Mouse (Mus musculus) Patski (cell line): ENCODE data around the gene Ccs. TPM values are rescaled to one million over a fixed set of nuclear protein-coding genes. Genes with fewer than 3 reads are reported as not detected.
"Not testable (repeated sequence)": the region's sequence is repeated elsewhere in the genome, so short reads cannot be mapped to it uniquely, and the experiment has no call there.

ENCODE experiments used
- ATAC-seq: fragments of 100-300 bp; one replicate; pipeline ENCODE4 v1.8.0; 2021
- CTCF ChIA-PET: fragments of 350-600 bp; sonication (Branson Sonifier 250); formaldehyde crosslinking; loops from one replicate; lab custom pipeline; 2022; ENCODE audit warnings: inconsistent platforms; lab: Charles Lee
- POLR2A ChIA-PET: fragments of 350-600 bp; sonication (Branson Sonifier 250); formaldehyde crosslinking; loops from one replicate; lab custom pipeline; 2022; ENCODE audit warnings: antibody characterized with exemption, inconsistent platforms; lab: Charles Lee
- DNase-seq: peaks from one replicate; pipeline ENCODE4 v3.0.0-alpha.2; 2011; ENCODE audit warnings: low read depth, low spot score
- H3K27me3 ChIP-seq: fragments of 371-371 bp; one replicate; pipeline ENCODE4 v1.5.1; 2021
- CTCF ChIP-seq: fragments of 100-300 bp; IDR thresholded peaks from one replicate; pipeline ENCODE4 v1.5.1; 2021
- in situ Hi-C: fragments of 300-500 bp; cut with MboI; formaldehyde crosslinking; loops from 3 replicates; pipeline ENCODE4 v1.11.1; 2018; ENCODE audit warnings: low pct_unique_long_range_greater_than_20kb, mixed read lengths
- polyA plus RNA-seq: library from polyadenylated mRNA; unstranded; gene quantifications from one replicate; pipeline ENCODE4 v1.2.3, GENCODE M21; 2021

Ccs gene
- polyA plus RNA-seq = 133 TPM

DNA sequence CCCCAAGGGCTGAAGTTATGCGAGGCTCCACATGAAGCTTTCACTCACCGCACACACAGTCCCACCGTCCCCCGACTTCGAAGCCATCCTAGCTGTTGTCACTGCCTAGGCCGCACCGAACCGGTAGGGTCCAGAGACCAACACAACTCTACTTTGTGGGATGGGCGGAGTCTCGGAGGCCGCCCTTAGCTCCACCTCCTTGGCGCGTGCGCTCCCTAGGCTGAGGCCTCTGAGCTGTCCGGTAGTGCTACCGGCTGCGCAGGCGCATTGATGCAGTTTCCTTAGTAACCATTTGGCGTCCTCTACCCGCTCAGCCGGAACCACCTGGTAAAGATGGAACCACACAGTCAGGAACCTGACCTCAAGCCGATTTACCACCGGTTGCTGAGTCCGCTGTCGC, at the start of gene Ccs, which contains the start of gene Ccdc87:
Gene Ccs (minus strand): TSS at position 184 of the 400 bp plus-strand sequence.
Gene Ccdc87 (plus strand): TSS at position 218 of the 400 bp plus-strand sequence.
- CTCF ChIA-PET = interaction anchor here (2.0 to 2.1 kb wide), 2 partner anchors 8 to 26 kb away, joined by 7 to 9 read pairs; no protein-coding TSS in a partner anchor
- in situ Hi-C loops = no loop called here

DNA sequence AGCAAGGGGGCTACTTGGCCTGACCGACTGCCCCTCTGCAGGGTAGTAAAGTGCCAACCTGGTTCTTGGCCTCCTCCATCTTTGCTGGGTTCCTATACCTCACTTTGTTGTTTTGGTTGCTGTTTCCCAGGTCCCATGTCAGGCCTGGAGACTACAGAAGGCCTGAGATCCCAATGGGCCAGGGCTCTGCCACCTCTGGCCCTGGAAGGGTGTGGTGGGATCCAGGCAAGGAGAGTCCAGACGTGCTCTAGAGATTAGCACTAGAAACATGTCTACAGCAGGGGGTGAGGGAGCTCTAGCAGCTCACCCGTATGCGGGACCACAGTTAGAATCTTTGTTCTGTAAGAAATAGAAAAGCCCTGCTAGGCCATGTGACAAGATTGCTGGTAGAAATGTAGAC, 44.8 kb upstream of the Ccs start:
- POLR2A ChIA-PET = interaction anchor here (0.6 kb wide), 1 partner anchor 45 kb away, joined by 3 read pairs; no protein-coding TSS in a partner anchor
- no peaks in the 10 kb centered on the region for H3K27me3 ChIP-seq
- DNase-seq (no peak), ATAC-seq (no peak)
- CTCF ChIA-PET = no interaction called here
- in situ Hi-C loops = no loop called here
- no peak for TF ChIP-seq CTCF

More for the DNA sequence above, at the start of gene Ccs, which contains the start of gene Ccdc87:
- peaks cover 36% of the 10 kb centered on the region for H3K27me3 ChIP-seq
- DNase-seq = peak; percentile 63
- ATAC-seq = peak; percentile 91
- no peak for TF ChIP-seq CTCF
- POLR2A ChIA-PET = interaction anchor here (1.1 to 1.7 kb wide), 2 partner anchors 12 to 16 kb away, joined by 3 to 4 read pairs; partner anchors contain the start of gene Ctsf

DNA sequence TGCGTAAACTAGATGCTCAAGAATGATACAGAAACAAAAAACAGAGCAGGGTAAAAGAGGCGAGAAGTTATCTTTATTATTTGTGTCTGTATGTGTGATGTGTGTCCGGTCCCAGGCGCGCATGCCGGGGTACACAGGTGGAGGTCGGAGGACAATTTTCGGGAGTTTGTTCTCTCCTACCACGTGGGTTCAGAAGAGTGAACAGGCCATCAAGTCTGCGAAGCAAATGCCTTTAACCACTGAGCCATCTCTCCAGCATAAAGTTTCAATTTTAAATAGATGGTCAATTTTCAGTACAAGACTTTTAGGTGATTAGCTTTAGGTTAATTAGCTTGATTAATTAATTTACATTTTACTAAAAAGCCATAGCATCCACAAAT, 40.2 kb upstream of the Ccs start:
- no peak for DNase-seq
- ATAC-seq = no peak
- peaks cover 9% of the 10 kb centered on the region for H3K27me3 ChIP-seq
- in situ Hi-C loops = no loop called here
- ChIA-PET POLR2A (no interaction called here), CTCF (no interaction called here)
- no peak for TF ChIP-seq CTCF

DNA sequence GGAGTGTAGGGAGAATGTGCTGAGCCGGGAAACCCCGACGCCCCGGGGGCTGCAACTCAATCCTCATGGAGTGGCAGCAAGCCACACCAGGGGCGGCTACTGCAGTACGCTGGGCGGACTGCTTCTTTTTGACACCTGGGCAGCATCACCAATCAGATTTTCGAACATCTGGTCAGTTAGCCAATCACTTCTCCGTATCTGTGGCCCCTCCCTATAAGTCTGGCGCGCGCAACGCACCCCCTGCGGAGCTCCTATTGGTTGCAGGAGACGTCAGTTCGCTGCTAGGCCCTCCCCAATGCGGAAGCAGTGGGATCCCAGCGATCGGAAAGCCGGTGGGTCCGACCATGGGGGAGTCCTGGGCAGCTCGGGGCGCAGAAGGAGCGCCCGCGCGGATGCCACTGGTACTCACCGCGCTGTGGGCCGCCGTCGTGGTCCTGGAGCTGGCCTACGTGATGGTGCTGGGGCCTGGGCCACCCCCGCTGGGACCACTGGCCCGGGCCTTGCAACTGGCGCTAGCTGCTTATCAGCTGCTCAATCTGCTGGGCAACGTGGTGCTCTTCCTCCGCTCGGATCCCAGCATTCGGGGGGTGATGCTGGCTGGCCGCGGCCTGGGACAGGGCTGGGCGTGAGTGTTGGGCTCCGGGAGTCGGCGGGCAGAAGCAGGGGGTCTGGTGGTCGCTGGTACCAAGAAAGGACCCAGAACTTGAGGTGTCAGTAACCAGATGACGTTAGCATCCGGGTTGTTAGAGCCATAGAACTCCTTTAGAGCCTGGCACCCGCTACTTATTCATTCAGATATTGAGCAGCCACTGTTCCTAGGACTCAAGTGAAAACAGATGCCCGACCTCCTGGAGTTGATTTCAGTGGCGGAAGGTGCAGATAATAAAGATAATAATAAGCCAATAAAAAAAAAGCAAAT, 39.5 kb upstream of the Ccs start, which contains the start of gene Zdhhc24:
Gene Zdhhc24 (plus strand): TSS at position 264 of the 919 bp plus-strand sequence.
- POLR2A ChIA-PET = no interaction called here
- peaks cover 13% of the 10 kb centered on the region for H3K27me3 ChIP-seq
- DNase-seq (peak; percentile 64), ATAC-seq (peak; percentile 87)
- TF ChIP-seq CTCF = no peak
- CTCF ChIA-PET = interaction anchor here (1.5 kb wide), 1 partner anchor 31 kb away, joined by 4 read pairs; no protein-coding TSS in a partner anchor
- in situ Hi-C loops = no loop called here

GRCm38 (mm10) chr19:4877785-4878184, 38.7 kb upstream of the Ccs start, which contains the start of gene Actn3:
Gene Actn3 (minus strand): TSS chr19:4877909.
- ATAC-seq = peak; percentile 13

DNA sequence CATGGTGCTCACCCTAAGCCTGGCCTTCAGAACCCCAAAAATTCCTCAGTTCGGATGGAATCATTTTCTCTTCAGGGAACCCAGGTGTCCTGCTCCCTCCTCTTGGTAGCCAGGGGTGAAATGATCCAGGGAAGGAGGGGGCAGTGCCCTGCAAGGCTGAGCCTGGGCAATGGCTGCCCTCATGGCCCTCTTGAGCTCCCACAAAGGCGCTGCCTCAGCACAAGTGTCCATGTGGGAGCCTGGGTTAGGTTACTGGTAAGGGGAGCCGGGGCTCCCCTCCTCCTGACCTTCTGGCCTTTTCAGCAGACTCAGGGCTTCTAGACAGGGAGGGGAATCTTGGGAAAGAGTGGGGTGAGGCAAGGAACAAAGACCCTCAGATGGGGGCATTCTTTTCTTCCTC, 37.6 kb upstream of the Ccs start:
- ATAC-seq = no peak
- peaks cover 18% of the 10 kb centered on the region for H3K27me3 ChIP-seq
- POLR2A ChIA-PET = no interaction called here
- no peak for DNase-seq
- CTCF ChIA-PET = interaction anchor here (1.0 to 1.5 kb wide), 2 partner anchors 10 to 29 kb away, joined by 3 to 4 read pairs; no protein-coding TSS in a partner anchor
- in situ Hi-C loops = no loop called here
- TF ChIP-seq CTCF = no peak

More at GRCm38 (mm10) chr19:4877785-4878184, 38.7 kb upstream of the Ccs start, which contains the start of gene Actn3:
- no peak for DNase-seq
- TF ChIP-seq CTCF = no peak
- H3K27me3 ChIP-seq = peaks cover 18% of the 10 kb centered on the region
- POLR2A ChIA-PET = no interaction called here
- in situ Hi-C loops = no loop called here
- CTCF ChIA-PET = interaction anchor here (1.5 kb wide), 1 partner anchor 30 kb away, joined by 4 read pairs; no protein-coding TSS in a partner anchor

GRCm38 (mm10) chr19:4876241-4876640, 37.1 kb upstream of the Ccs start:
- ChIA-PET POLR2A (no interaction called here), CTCF (interaction anchor here (1.0 kb wide), 1 partner anchor 11 kb away, joined by 3 read pairs; no protein-coding TSS in a partner anchor)
- TF ChIP-seq CTCF = no peak
- in situ Hi-C loops = no loop called here
- H3K27me3 ChIP-seq = peaks cover 23% of the 10 kb centered on the region
- ATAC-seq (no peak), DNase-seq (no peak)

DNA sequence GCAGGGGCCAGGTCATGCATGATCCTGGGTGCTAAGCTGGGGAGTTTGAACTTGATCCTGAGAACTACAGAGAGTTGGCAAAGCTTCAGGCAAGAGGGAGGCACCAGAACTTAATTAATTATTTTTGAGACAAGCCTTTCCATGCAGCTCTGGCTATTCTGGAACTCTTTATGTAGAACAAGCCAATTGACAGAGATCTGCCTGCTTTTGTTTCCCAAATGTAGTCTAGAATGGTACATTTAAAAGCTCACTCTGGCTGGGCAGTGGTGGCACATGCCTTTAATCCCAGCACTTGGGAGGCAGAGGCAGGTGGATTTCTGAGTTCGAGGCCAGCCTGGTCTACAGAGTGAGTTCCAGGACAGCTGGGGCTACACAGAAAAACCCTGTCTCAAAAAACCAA, 35.5 kb upstream of the Ccs start:
- POLR2A ChIA-PET, DNase-seq, ATAC-seq, CTCF ChIA-PET, in situ Hi-C loops: not testable (repeated sequence)
- H3K27me3 ChIP-seq = peaks cover 39% of the 10 kb centered on the region

GRCm38 (mm10) chr19:4865147-4865546, 26.0 kb upstream of the Ccs start:
- H3K27me3 ChIP-seq = peaks cover 35% of the 10 kb centered on the region
- no peak for ATAC-seq
- no peak for DNase-seq
- TF ChIP-seq CTCF = no peak
- in situ Hi-C loops = no loop called here
- CTCF ChIA-PET = no interaction called here
- POLR2A ChIA-PET = no interaction called here

DNA sequence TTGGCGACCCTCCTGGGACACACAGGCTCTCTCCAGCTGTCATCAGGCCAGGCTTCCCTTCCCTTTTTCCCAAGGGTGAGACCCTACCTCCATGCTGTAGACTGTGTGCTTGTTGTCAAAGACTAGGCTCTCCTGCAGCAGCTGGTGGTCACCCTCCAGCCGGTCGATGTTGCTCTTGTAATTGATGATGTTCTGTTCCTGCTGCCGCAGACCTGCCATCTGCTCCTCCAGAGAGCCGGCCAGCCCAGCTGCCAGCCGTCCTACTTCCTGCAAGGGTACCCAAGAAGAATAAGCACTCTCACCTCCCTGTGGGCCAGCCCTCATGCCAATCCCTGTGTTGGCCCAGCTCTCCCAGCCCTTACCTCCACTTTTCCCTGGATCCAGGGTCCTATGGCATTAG, 23.9 kb upstream of the Ccs start:
- DNase-seq (no peak), ATAC-seq (no peak)
- no peak for TF ChIP-seq CTCF
- CTCF ChIA-PET = no interaction called here
- H3K27me3 ChIP-seq = peaks cover 20% of the 10 kb centered on the region
- in situ Hi-C loops = no loop called here
- POLR2A ChIA-PET = no interaction called here
